Mouse (Mus musculus) limb, embryonic 13.5 days (tissue): ENCODE measurements at regions not wholly inside any gene's neighbourhood (a gene's known extent, or its start where the extent isn't known, plus 50 kb on each side); places are given as distances from the start of the nearest gene placed in this dataset.

Experiments
- ATAC-seq: fragments of 200-750 bp; cut with Nextera tagmentation; 2 replicates; pipeline ENCODE4 v1.8.0; 2017; ENCODE audit warnings: low read depth, moderate number of reproducible peaks, moderate TSS enrichment; ENCODE audit not compliant: low FRiP score
- H3K27ac ChIP-seq: fragments of 300-500 bp; sonication (generic); 2 replicates; pipeline ENCODE4 v1.5.1; 2015; ENCODE audit warnings: inconsistent platforms, mild to moderate bottlenecking, moderate library complexity
- H3K27me3 ChIP-seq: fragments of 300-500 bp; sonication (generic); 2 replicates; pipeline ENCODE4 v1.6.1; 2015; ENCODE audit warnings: mild to moderate bottlenecking, inconsistent platforms
- H3K36me3 ChIP-seq: fragments of 300-500 bp; sonication (generic); 2 replicates; pipeline ENCODE4 v1.6.1; 2015; ENCODE audit warnings: inconsistent platforms, mild to moderate bottlenecking, moderate library complexity
- H3K4me1 ChIP-seq: fragments of 300-500 bp; sonication (generic); 2 replicates; pipeline ENCODE4 v1.6.1; 2015; ENCODE audit warnings: inconsistent platforms
- H3K4me2 ChIP-seq: fragments of 300-500 bp; sonication (generic); replicated peaks from 2 replicates; pipeline ENCODE4 v1.6.1; 2015; ENCODE audit warnings: inconsistent platforms, mild to moderate bottlenecking, moderate library complexity
- H3K4me3 ChIP-seq: fragments of 300-500 bp; sonication (generic); 2 replicates; pipeline ENCODE4 v1.5.1; 2015; ENCODE audit warnings: moderate library complexity, mild to moderate bottlenecking, inconsistent platforms
- H3K9ac ChIP-seq: fragments of 300-500 bp; sonication (generic); 2 replicates; pipeline ENCODE4 v1.6.1; 2015; ENCODE audit warnings: mild to moderate bottlenecking, inconsistent platforms
- H3K9me3 ChIP-seq: fragments of 300-500 bp; sonication (generic); 2 replicates; pipeline ENCODE4 v1.6.1; 2016; ENCODE audit warnings: inconsistent platforms
- WGBS: fragments of 180-500 bp; shearing (Covaris S2); methylation state at CpG from one replicate; pipeline ENCODE4 v1.1.7; 2015; 5-methylcytosine and 5-hydroxymethylcytosine counted together

GRCm38 (mm10) chr19:49880241-49880640 is 798.2 kb downstream of the Sorcs1 start:
- Histone ChIP-seq H3K9ac (no peak overlapping the region), H3K4me2 (no peak overlapping the region), H3K27me3 (no peaks in the 10 kb centered on the region), H3K4me1 (no peaks in the 10 kb centered on the region), H3K27ac (no peak overlapping the region), H3K4me3 (no peak overlapping the region), H3K9me3 (0 out of 2 replicates have a peak, but pooled peaks cover 3% of the 10 kb centered on the region), H3K36me3 (no peaks in the 10 kb centered on the region)
- 26% methylated on average over 3 of the region's 3 CpGs for WGBS
- ATAC-seq, result no peak

- no peak overlapping the region for H3K4me2 ChIP-seq
- H3K9ac ChIP-seq, result no peak overlapping the region
- no peaks in the 10 kb centered on the region for H3K9me3 ChIP-seq
- H3K4me1 ChIP-seq, result peaks cover 6% of the 10 kb centered on the region; the same call in 1 of the 2 replicates
- ATAC-seq, result no peak
- H3K27me3 ChIP-seq, result no peaks in the 10 kb centered on the region
- 93% methylated on average over 7 of the region's 7 CpGs for WGBS
- no peaks in the 10 kb centered on the region for H3K36me3 ChIP-seq
- no peak overlapping the region for H3K4me3 ChIP-seq
- no peak overlapping the region for H3K27ac ChIP-seq
These were observed 817.7 kb downstream of the Sorcs1 start for GRCm38 (mm10) chr19:49860761-49861160.

- 22% methylated on average over 9 of the region's 9 CpGs for WGBS
- H3K4me1 ChIP-seq, result peaks cover 10% of the 10 kb centered on the region; the same call in 1 of the 2 replicates
- no peaks in the 10 kb centered on the region for H3K27me3 ChIP-seq
- no peaks in the 10 kb centered on the region for H3K36me3 ChIP-seq
- H3K9ac ChIP-seq, result no peak overlapping the region
- no peaks in the 10 kb centered on the region for H3K9me3 ChIP-seq
- H3K27ac ChIP-seq, result peak overlapping the region; percentile 58; the same call in 1 of the 2 replicates
- peak overlapping the region; percentile 38 for H3K4me2 ChIP-seq
- ATAC-seq, result peak; percentile 28; the same call in 1 of the 2 replicates
- H3K4me3 ChIP-seq, result no peak overlapping the region
These were observed 822.9 kb downstream of the Sorcs1 start for GRCm38 (mm10) chr19:49855481-49856035.

GRCm38 (mm10) chr19:49841984-49842383 is 836.5 kb downstream of the Sorcs1 start:
- WGBS, result 86% methylated on average over 5 of the region's 5 CpGs

GRCm38 (mm10) chr19:49839153-49839911 is 839.1 kb downstream of the Sorcs1 start:
- Histone ChIP-seq H3K27ac (no peak overlapping the region), H3K36me3 (no peaks in the 10 kb centered on the region), H3K9me3 (no peaks in the 10 kb centered on the region), H3K9ac (no peak overlapping the region), H3K27me3 (no peaks in the 10 kb centered on the region), H3K4me3 (no peak overlapping the region), H3K4me2 (no peak overlapping the region), H3K4me1 (0 out of 2 replicates have a peak, but pooled peaks cover 4% of the 10 kb centered on the region)
- ATAC-seq, result no peak
- 61% methylated on average over 2 of the region's 2 CpGs for WGBS

More at GRCm38 (mm10) chr19:49841984-49842383, 836.5 kb downstream of the Sorcs1 start:
- Histone ChIP-seq H3K9me3 (no peaks in the 10 kb centered on the region), H3K36me3 (no peaks in the 10 kb centered on the region), H3K4me2 (no peak overlapping the region), H3K4me3 (no peak overlapping the region), H3K27me3 (no peaks in the 10 kb centered on the region), H3K4me1 (0 out of 2 replicates have a peak, but pooled peaks cover 4% of the 10 kb centered on the region), H3K9ac (no peak overlapping the region), H3K27ac (no peak overlapping the region)
- ATAC-seq, result no peak

GRCm38 (mm10) chr19:49830918-49831317 is 847.5 kb downstream of the Sorcs1 start:
- Histone ChIP-seq H3K4me3 (no peak overlapping the region), H3K9me3 (no peaks in the 10 kb centered on the region), H3K9ac (no peak overlapping the region), H3K36me3 (no peaks in the 10 kb centered on the region), H3K27ac (no peak overlapping the region), H3K4me1 (peaks cover 4% of the 10 kb centered on the region; the same call in 1 of the 2 replicates), H3K27me3 (no peaks in the 10 kb centered on the region), H3K4me2 (no peak overlapping the region)
- 41% methylated on average over 6 of the region's 6 CpGs for WGBS
- peak; percentile 54; the same call in 1 of the 2 replicates for ATAC-seq

- H3K4me1 ChIP-seq, result no peaks in the 10 kb centered on the region
- 70% methylated on average over 3 of the region's 3 CpGs for WGBS
- no peaks in the 10 kb centered on the region for H3K36me3 ChIP-seq
- no peak overlapping the region for H3K9ac ChIP-seq
- no peak overlapping the region for H3K4me3 ChIP-seq
- H3K4me2 ChIP-seq, result no peak overlapping the region
- ATAC-seq, result no peak
- H3K9me3 ChIP-seq, result no peaks in the 10 kb centered on the region
- H3K27me3 ChIP-seq, result no peaks in the 10 kb centered on the region
- no peak overlapping the region for H3K27ac ChIP-seq
These were observed 872.6 kb downstream of the Sorcs1 start for GRCm38 (mm10) chr19:49805636-49806397.
